Mouse (Mus musculus): Measurements from ENCODE around the gene Fgfr2. TPM values are rescaled to one million over a fixed set of nuclear protein-coding genes. Genes with fewer than 3 reads are reported as not detected.
"Not testable (repeated sequence)": the region's sequence is repeated elsewhere in the genome, so short reads cannot be mapped to it uniquely, and the experiment has no call there.

Gene Fgfr2
- polyA plus RNA-seq, 1 experiment from 2014 or later = 39.4 TPM

DNA sequence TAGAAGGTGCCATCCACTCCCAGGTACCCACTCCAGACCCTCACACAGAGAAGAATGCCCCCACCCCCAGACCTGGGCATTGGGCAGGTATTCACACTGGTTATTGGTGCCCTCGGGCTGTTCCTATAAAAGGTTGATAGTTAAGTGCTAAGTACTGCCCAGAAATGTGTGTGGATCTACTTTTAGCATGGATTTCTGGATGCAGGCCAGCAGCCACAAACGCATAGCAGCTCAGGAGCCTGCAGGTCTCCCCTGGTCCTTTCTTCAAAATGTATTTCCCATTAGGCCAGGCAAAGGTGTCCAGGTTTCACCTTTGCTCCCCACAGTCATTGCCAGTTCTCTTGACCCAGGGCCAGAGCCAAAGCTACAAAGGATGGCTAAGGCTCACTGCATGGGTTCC is 614.0 kb downstream of the Fgfr2 start:
- H3K9ac ChIP-seq (replicated peaks) = no peak overlapping the region
- H3K27me3 ChIP-seq = no peaks in the 10 kb centered on the region
- H3K4me2 ChIP-seq (replicated peaks) = no peak overlapping the region
- no peak overlapping the region for H3K4me3 ChIP-seq (replicated peaks)
- no peaks in the 10 kb centered on the region for H3K36me3 ChIP-seq
- no peaks in the 10 kb centered on the region for H3K9me3 ChIP-seq
- no peak overlapping the region for H3K27ac ChIP-seq
- no peaks in the 10 kb centered on the region for H3K4me1 ChIP-seq (replicated peaks)
- ATAC-seq = no peak
- WGBS = 85% methylated on average over 2 of the region's 2 CpGs

DNA sequence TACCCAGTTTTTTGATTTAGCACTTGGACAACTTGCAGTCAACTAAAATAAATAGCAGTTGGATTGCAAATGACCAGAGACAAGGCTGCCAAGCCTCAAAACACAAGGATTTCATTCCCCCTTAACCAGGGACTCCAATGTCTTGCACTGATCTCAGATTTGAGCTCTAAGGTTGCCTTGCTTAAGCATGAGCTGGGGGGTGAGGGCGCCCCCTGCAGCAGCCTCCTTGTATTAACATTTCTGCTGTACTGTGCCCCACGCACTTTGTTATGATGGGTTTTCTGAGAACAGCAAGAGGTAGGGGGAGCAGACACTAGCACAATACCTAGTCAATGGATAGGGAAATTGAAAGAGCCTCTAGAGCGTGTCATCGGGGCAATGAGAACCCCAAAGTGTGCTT is 615.8 kb downstream of the Fgfr2 start:
- Histone ChIP-seq H3K4me3 (replicated peaks) (no peak overlapping the region), H3K4me1 (replicated peaks) (no peaks in the 10 kb centered on the region), H3K9me3 (no peaks in the 10 kb centered on the region), H3K4me2 (replicated peaks) (no peak overlapping the region), H3K27me3 (no peaks in the 10 kb centered on the region), H3K27ac (no peak overlapping the region), H3K36me3 (no peaks in the 10 kb centered on the region), H3K9ac (replicated peaks) (no peak overlapping the region)
- WGBS = 54% methylated on average over 4 of the region's 4 CpGs
- no peak for ATAC-seq

DNA sequence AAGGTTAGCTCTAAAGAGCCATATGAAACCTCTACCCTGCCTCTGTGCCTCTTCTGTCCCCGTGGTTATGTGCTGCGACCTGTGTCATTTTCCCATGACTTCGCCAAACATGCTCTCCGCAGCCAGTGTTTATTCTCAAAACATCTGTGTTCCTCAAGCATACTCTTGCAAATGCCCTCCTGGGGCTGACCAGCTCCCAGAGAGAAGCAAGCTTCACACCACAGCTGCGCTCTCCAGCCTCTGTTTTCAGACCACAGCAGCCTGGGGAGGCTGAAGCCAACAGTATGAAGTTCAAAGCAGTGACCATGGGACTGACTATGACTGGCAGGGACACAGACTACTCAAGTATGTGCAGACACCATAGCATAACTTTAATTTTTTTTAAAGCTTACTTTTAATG is 616.9 kb downstream of the Fgfr2 start:
- Histone ChIP-seq H3K27me3 (no peaks in the 10 kb centered on the region), H3K4me3 (replicated peaks) (no peak overlapping the region), H3K4me2 (replicated peaks) (no peak overlapping the region), H3K36me3 (no peaks in the 10 kb centered on the region), H3K27ac (no peak overlapping the region), H3K4me1 (replicated peaks) (no peaks in the 10 kb centered on the region), H3K9me3 (no peaks in the 10 kb centered on the region), H3K9ac (replicated peaks) (no peak overlapping the region)
- no peak for ATAC-seq
- whole genome bisulfite sequencing = 66% methylated on average over 5 of the region's 5 CpGs

DNA sequence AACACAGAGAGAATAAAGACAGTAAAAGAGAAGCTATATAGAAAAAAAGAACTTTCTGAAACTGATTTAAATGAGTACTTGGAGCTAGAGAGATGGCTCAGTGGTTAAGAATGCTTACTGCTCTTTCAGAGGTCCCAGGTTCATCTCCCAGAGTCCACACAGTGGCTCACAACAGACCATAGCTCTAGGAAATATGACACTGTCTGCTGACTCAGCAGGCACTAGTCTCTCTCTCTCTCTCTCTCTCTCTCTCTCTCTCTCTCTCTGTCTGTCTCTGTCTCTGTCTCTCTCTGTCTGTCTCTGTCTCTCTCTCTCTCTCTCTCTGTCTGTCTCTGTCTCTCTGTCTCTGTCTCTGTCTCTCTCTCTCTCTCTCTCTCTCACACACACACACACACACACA is 620.7 kb downstream of the Fgfr2 start:
- H3K4me1 ChIP-seq (replicated peaks) = not testable (repeated sequence)

DNA sequence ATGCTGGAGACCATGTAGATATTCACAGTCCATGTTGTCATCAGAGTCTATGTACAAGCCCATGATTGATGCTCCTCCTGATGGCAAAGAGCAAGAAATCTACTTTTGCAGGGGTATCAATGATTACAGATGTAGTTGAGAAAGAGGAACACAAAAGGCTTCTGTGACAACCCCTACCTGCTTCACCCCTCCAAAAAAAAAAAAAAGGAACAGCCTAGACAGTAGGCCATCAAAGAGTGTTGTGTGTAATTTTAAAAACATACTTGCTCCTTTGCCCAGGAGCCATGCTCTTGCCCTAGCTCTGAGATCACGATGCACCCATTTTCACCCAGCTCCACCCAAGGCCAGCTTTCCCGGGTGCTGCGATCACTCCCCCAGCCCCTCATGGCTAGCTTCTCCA is 626.0 kb downstream of the Fgfr2 start:
- 0 out of 2 replicates have a peak, but pooled peaks cover 4% of the 10 kb centered on the region for H3K27me3 ChIP-seq
- no peak overlapping the region for H3K9ac ChIP-seq (replicated peaks)
- 100% methylated on average over 3 of the region's 3 CpGs for WGBS
- H3K9me3 ChIP-seq = no peaks in the 10 kb centered on the region
- H3K4me3 ChIP-seq (replicated peaks) = no peak overlapping the region
- no peaks in the 10 kb centered on the region for H3K36me3 ChIP-seq
- no peak overlapping the region for H3K4me2 ChIP-seq (replicated peaks)
- ATAC-seq = no peak
- H3K27ac ChIP-seq = no peak overlapping the region
- no peaks in the 10 kb centered on the region for H3K4me1 ChIP-seq (replicated peaks)

More for the DNA sequence above, 620.7 kb downstream of the Fgfr2 start:
- H3K36me3 ChIP-seq; ATAC-seq; H3K9me3 ChIP-seq; H3K27ac ChIP-seq; H3K27me3 ChIP-seq; H3K4me3 ChIP-seq (replicated peaks); H3K9ac ChIP-seq (replicated peaks); H3K4me2 ChIP-seq (replicated peaks): not testable (repeated sequence)

DNA sequence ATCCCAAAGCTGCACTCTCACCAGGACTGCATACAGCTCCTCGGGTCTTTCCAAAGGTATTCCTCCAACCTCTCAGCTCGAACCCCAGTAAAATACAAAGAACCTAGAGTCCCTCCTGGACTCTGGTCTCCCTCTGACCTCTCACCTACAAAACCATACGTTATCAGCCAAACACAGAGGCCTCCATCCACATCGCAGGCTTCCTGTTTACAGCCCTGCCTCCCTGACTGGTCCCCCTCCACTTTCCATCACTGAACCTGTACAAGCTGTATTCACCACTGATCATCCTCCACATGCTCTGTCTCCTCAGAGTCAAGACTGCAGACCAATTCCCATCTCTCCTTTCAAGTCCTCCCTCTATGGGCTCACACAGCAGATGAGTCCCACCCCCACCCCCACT is 628.9 kb downstream of the Fgfr2 start:
- Histone ChIP-seq H3K9me3 (no peaks in the 10 kb centered on the region), H3K4me3 (replicated peaks) (no peak overlapping the region), H3K9ac (replicated peaks) (no peak overlapping the region), H3K36me3 (no peaks in the 10 kb centered on the region), H3K27ac (no peak overlapping the region), H3K4me2 (replicated peaks) (no peak overlapping the region), H3K27me3 (0 out of 2 replicates have a peak, but pooled peaks cover 4% of the 10 kb centered on the region), H3K4me1 (replicated peaks) (peaks cover 13% of the 10 kb centered on the region; the same call in 1 of the 2 replicates)
- WGBS = 85% methylated on average over 4 of the region's 4 CpGs
- no peak for ATAC-seq

DNA sequence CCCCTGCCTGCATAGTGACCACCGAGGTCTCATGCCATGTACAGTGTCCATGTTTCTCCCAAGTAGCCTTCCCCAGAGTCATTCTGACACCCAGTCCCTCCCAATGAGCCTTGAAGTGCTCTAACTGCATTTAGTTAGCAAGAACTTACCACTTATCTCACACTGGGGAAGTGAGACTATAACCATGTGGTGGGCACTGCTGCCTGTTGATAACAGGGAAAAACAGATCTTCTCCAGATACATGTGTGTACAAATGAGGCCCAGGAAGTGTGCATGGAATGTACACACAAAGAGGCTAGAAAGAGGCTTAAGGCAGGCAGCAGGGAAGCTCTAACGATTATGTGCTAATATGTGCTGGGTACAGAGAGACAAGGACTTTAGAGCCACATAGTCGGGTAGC is 629.5 kb downstream of the Fgfr2 start:
- peaks cover 14% of the 10 kb centered on the region; the same call in 1 of the 2 replicates for H3K4me1 ChIP-seq (replicated peaks)
- no peak overlapping the region for H3K4me2 ChIP-seq (replicated peaks)
- H3K4me3 ChIP-seq (replicated peaks) = no peak overlapping the region
- H3K27me3 ChIP-seq = 0 out of 2 replicates have a peak, but pooled peaks cover 4% of the 10 kb centered on the region
- H3K27ac ChIP-seq = no peak overlapping the region
- 85% methylated on average over 3 of the region's 3 CpGs for WGBS
- H3K9ac ChIP-seq (replicated peaks) = no peak overlapping the region
- no peak for ATAC-seq
- H3K36me3 ChIP-seq = no peaks in the 10 kb centered on the region
- no peaks in the 10 kb centered on the region for H3K9me3 ChIP-seq

DNA sequence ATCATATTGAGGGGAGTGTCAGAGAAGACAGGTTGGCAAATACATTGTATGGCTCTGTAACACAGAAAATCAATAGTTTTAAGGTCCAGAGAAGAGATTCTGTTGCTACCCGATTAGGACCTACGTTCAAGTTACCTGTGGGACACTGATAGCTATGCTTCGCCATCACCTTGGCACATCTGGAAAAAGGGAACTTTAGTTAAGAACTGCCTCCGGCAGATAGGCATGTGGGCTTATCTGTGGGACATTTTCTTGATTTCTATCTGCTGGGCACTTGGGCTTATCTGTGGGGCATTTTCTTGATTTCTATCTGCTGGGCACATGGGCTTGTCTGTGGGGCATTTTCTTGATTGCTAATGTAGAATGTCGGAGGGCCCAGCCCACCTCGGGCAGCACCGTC is 631.2 kb downstream of the Fgfr2 start:
- Histone ChIP-seq H3K4me2 (replicated peaks) (no peak overlapping the region), H3K4me3 (replicated peaks) (no peak overlapping the region), H3K36me3 (no peaks in the 10 kb centered on the region), H3K4me1 (replicated peaks) (peaks cover 14% of the 10 kb centered on the region; the same call in 1 of the 2 replicates), H3K9me3 (no peaks in the 10 kb centered on the region), H3K27ac (no peak overlapping the region), H3K27me3 (0 out of 2 replicates have a peak, but pooled peaks cover 4% of the 10 kb centered on the region), H3K9ac (replicated peaks) (no peak overlapping the region)
- 94% methylated on average over 7 of the region's 7 CpGs for WGBS
- ATAC-seq = no peak

DNA sequence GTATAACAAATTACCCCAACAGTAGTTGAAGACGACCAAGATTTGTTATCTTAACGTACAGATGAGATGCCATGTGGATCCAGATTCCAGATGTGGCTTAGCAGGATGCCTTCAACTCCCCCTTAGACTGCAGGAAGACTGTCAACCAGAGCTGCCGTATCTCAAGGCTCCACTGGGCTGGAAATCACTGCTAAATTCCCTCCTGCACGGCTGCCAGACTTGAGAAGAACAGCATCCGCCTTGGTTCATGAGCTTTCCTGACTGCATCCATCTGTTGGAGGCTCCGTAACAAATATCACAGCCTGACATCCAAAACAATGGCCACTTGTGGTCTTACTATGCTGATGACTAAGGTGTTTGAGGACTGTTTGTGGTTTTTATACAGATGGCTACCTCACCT is 635.8 kb downstream of the Fgfr2 start:
- WGBS = 73% methylated on average over 6 of the region's 6 CpGs

DNA sequence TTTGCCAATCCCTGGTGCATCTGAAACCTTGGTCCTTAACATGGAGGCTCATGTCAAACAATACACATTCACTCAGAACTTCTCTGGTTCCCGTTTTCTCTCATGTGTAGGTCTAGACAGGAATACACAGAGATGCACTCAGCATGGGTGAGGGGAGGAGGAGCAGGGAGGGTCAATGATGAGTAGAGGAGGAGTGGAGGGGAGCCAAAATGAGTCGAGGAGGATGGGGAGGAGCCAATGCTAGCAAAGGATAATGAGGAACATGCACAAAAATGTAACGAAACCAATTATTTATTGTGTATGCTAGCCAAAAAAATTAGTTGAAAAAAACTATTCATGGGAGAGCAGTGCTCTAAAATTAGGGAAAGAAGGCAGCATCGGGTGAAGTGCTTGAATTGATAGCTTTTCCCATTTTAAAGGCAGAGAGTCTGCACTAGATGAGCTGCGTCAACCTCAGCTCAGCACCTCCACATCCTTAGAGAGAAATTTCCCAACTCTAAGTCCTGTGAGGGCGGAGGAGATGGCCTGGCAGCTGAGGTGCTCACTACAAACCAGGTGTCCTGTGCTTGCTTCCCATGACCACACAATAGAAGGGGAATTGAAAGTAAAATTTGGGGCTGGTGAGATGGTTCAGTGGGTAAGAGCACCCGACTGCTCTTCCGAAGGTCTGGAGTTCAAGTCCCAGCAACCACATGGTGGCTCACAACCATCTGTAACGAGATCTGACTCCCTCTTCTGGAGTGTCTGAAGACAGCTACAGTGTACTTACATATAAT is 636.6 kb downstream of the Fgfr2 start:
- H3K27ac ChIP-seq = no peak overlapping the region
- H3K27me3 ChIP-seq = no peaks in the 10 kb centered on the region
- ATAC-seq = no peak
- no peak overlapping the region for H3K9ac ChIP-seq (replicated peaks)
- no peaks in the 10 kb centered on the region for H3K9me3 ChIP-seq
- no peak overlapping the region for H3K4me2 ChIP-seq (replicated peaks)
- H3K36me3 ChIP-seq = no peaks in the 10 kb centered on the region
- H3K4me3 ChIP-seq (replicated peaks) = no peak overlapping the region
- WGBS = 87% methylated on average over 9 of the region's 9 CpGs
- peaks cover 14% of the 10 kb centered on the region; the same call in 1 of the 2 replicates for H3K4me1 ChIP-seq (replicated peaks)

More for the DNA sequence above, 635.8 kb downstream of the Fgfr2 start:
- Histone ChIP-seq H3K27ac (no peak overlapping the region), H3K4me1 (replicated peaks) (peaks cover 14% of the 10 kb centered on the region; the same call in 1 of the 2 replicates), H3K9me3 (no peaks in the 10 kb centered on the region), H3K4me3 (replicated peaks) (no peak overlapping the region), H3K4me2 (replicated peaks) (no peak overlapping the region), H3K9ac (replicated peaks) (no peak overlapping the region), H3K36me3 (no peaks in the 10 kb centered on the region), H3K27me3 (no peaks in the 10 kb centered on the region)
- ATAC-seq = no peak

DNA sequence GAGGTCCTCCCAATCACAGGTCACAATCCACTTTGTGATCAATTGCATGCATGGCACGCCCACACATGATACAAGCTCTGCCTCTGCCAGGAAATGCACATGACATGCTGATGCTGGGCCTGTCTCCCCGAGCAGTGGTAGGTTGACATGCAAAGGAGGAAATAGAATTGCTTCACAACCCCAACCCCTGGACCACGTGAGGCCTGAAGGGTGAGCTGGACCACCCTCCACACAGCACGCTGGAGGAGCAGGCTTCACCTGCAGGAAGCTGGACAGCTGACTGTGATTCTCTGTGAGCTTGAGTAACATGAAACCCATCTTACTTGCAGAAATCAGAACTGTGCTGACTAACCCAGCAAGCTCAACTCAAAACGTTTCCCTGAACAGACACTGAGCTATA is 638.7 kb downstream of the Fgfr2 start:
- no peaks in the 10 kb centered on the region for H3K9me3 ChIP-seq
- H3K36me3 ChIP-seq = no peaks in the 10 kb centered on the region
- no peak overlapping the region for H3K4me3 ChIP-seq (replicated peaks)
- WGBS = 82% methylated on average over 5 of the region's 5 CpGs
- H3K9ac ChIP-seq (replicated peaks) = no peak overlapping the region
- H3K4me2 ChIP-seq (replicated peaks) = no peak overlapping the region
- H3K27me3 ChIP-seq = no peaks in the 10 kb centered on the region
- no peak for ATAC-seq
- no peak overlapping the region for H3K27ac ChIP-seq
- H3K4me1 ChIP-seq (replicated peaks) = peaks cover 3% of the 10 kb centered on the region

DNA sequence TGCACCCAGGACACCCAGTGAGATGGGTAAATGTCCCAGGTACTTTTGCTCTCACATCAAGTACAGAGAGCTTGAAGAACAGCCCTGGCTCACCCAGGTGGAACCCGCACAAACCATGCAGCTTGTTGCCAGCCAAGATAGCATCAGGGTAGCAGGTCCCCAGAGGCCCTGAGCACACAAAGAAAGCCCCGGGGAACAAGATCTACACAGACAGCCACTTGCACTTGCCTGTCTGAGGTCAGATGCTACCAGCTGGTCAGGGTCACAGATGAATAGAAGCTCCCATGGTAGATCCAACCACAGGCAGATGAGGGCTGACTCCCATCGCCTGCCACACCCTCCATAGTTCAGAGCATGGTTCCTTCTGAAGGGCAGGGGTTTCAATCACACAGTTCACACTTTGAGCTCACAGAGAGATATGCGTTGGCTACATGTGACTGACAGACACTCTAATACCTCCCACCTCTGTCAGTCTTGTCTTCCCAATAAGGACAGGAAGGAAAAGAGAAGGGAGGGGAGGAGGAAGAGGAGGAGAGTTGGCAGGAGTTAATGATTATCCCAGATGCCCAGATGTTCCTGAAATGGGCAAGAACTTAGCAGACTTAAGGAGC is 642.3 kb downstream of the Fgfr2 start:
- Histone ChIP-seq H3K27me3 (no peaks in the 10 kb centered on the region), H3K9me3 (no peaks in the 10 kb centered on the region), H3K27ac (no peak overlapping the region), H3K36me3 (no peaks in the 10 kb centered on the region), H3K4me3 (replicated peaks) (no peak overlapping the region), H3K4me2 (replicated peaks) (no peak overlapping the region), H3K9ac (replicated peaks) (no peak overlapping the region), H3K4me1 (replicated peaks) (peaks cover 14% of the 10 kb centered on the region)
- 66% methylated on average over 4 of the region's 4 CpGs for WGBS
- ATAC-seq = no peak

Data from midbrain, embryonic 13.5 days (tissue).